Mouse (Mus musculus): ENCODE measurements around the gene Sh3d19. TPM values are rescaled to one million over a fixed set of nuclear protein-coding genes. Genes with fewer than 3 reads are reported as not detected.
A peak's percentile ranks its signal among the peaks of the same experiment; 100 is the strongest.

Sh3d19 gene
- polyA plus RNA-seq, 1 experiment from 2014 or later, result 29.0 TPM

- no peak for TF ChIP-seq CTCF (IDR thresholded peaks at IDR 0.05; ENCODE audit: low read depth)
- Histone ChIP-seq H3K36me3 (ENCODE audit: insufficient read depth, low read length) (no peaks in the 10 kb centered on the region), H3K4me3 (replicated peaks; ENCODE audit: low read depth, low read length) (no peak overlapping the region), H3K27ac (no peak overlapping the region), H3K4me1 (replicated peaks; ENCODE audit: insufficient read depth, low read length) (no peaks in the 10 kb centered on the region), H3K9ac (ENCODE audit: low read depth, low read length) (no peak overlapping the region), H3K9me3 (replicated peaks; ENCODE audit: low read length) (no peaks in the 10 kb centered on the region), H3K27me3 (ENCODE audit: insufficient read depth, low read length) (no peaks in the 10 kb centered on the region), H3K4me2 (ENCODE audit: low read length) (no peak overlapping the region)
- no peak for DNase-seq (ENCODE audit: low spot score)
- ATAC-seq (replicated peaks; ENCODE audit: low FRiP score, low read depth), result no peak
- 74% methylated on average over 5 of the region's 5 CpGs for WGBS
These were observed 41.2 kb upstream of the Sh3d19 start for GRCm38 (mm10) chr3:85929711-85930110.

GRCm38 (mm10) chr3:85930671-85931255, 40.1 kb upstream of the Sh3d19 start:
- Histone ChIP-seq H3K9me3 (replicated peaks; ENCODE audit: low read length) (no peaks in the 10 kb centered on the region), H3K9ac (ENCODE audit: low read depth, low read length) (no peak overlapping the region), H3K4me3 (replicated peaks; ENCODE audit: low read depth, low read length) (no peak overlapping the region), H3K36me3 (ENCODE audit: insufficient read depth, low read length) (no peaks in the 10 kb centered on the region), H3K27ac (no peak overlapping the region), H3K27me3 (ENCODE audit: insufficient read depth, low read length) (no peaks in the 10 kb centered on the region), H3K4me2 (ENCODE audit: low read length) (no peak overlapping the region), H3K4me1 (replicated peaks; ENCODE audit: insufficient read depth, low read length) (no peaks in the 10 kb centered on the region)
- peak; percentile 35 for DNase-seq (ENCODE audit: low spot score)
- no peak for TF ChIP-seq CTCF (IDR thresholded peaks at IDR 0.05; ENCODE audit: low read depth)
- ATAC-seq (replicated peaks; ENCODE audit: low FRiP score, low read depth), result no peak
- 41% methylated on average over 11 of the region's 11 CpGs for WGBS

- no peak overlapping the region for H3K4me2 ChIP-seq (ENCODE audit: low read length)
- H3K9ac ChIP-seq (ENCODE audit: low read depth, low read length), result no peak overlapping the region
- H3K27me3 ChIP-seq (ENCODE audit: insufficient read depth, low read length), result no peaks in the 10 kb centered on the region
- WGBS, result 72% methylated on average over 6 of the region's 6 CpGs
- no peaks in the 10 kb centered on the region for H3K4me1 ChIP-seq (replicated peaks; ENCODE audit: insufficient read depth, low read length)
- no peak for TF ChIP-seq CTCF (IDR thresholded peaks at IDR 0.05; ENCODE audit: low read depth)
- no peak for ATAC-seq (replicated peaks; ENCODE audit: low FRiP score, low read depth)
- DNase-seq (ENCODE audit: low spot score), result no peak
- no peak overlapping the region for H3K4me3 ChIP-seq (replicated peaks; ENCODE audit: low read depth, low read length)
- H3K36me3 ChIP-seq (ENCODE audit: insufficient read depth, low read length), result no peaks in the 10 kb centered on the region
- H3K27ac ChIP-seq, result no peak overlapping the region
- no peaks in the 10 kb centered on the region for H3K9me3 ChIP-seq (replicated peaks; ENCODE audit: low read length)
These were observed 39.0 kb upstream of the Sh3d19 start for GRCm38 (mm10) chr3:85931859-85932258.

GRCm38 (mm10) chr3:85933586-85933985, 37.3 kb upstream of the Sh3d19 start:
- H3K4me3 ChIP-seq (replicated peaks; ENCODE audit: low read depth, low read length), result no peak overlapping the region
- no peaks in the 10 kb centered on the region for H3K4me1 ChIP-seq (replicated peaks; ENCODE audit: insufficient read depth, low read length)
- DNase-seq (ENCODE audit: low spot score) (no peak), ATAC-seq (replicated peaks; ENCODE audit: low FRiP score, low read depth) (no peak)
- no peaks in the 10 kb centered on the region for H3K9me3 ChIP-seq (replicated peaks; ENCODE audit: low read length)
- H3K9ac ChIP-seq (ENCODE audit: low read depth, low read length), result no peak overlapping the region
- no peak overlapping the region for H3K4me2 ChIP-seq (ENCODE audit: low read length)
- TF ChIP-seq CTCF (IDR thresholded peaks at IDR 0.05; ENCODE audit: low read depth), result no peak
- no peak overlapping the region for H3K27ac ChIP-seq
- no peaks in the 10 kb centered on the region for H3K27me3 ChIP-seq (ENCODE audit: insufficient read depth, low read length)
- H3K36me3 ChIP-seq (ENCODE audit: insufficient read depth, low read length), result no peaks in the 10 kb centered on the region
- 93% methylated on average over 5 of the region's 5 CpGs for WGBS

GRCm38 (mm10) chr3:85950914-85951313, 20.0 kb upstream of the Sh3d19 start:
- Histone ChIP-seq H3K9me3 (replicated peaks; ENCODE audit: low read length) (no peaks in the 10 kb centered on the region), H3K27me3 (ENCODE audit: insufficient read depth, low read length) (no peaks in the 10 kb centered on the region), H3K9ac (ENCODE audit: low read depth, low read length) (no peak overlapping the region), H3K4me3 (replicated peaks; ENCODE audit: low read depth, low read length) (no peak overlapping the region), H3K36me3 (ENCODE audit: insufficient read depth, low read length) (no peaks in the 10 kb centered on the region), H3K4me1 (replicated peaks; ENCODE audit: insufficient read depth, low read length) (no peaks in the 10 kb centered on the region), H3K4me2 (ENCODE audit: low read length) (no peak overlapping the region), H3K27ac (no peak overlapping the region)
- no peak for DNase-seq (ENCODE audit: low spot score)
- 87% methylated on average over 4 of the region's 4 CpGs for WGBS
- TF ChIP-seq CTCF (IDR thresholded peaks at IDR 0.05; ENCODE audit: low read depth), result no peak
- no peak for ATAC-seq (replicated peaks; ENCODE audit: low FRiP score, low read depth)

GRCm38 (mm10) chr3:85952696-85953283, 18.1 kb upstream of the Sh3d19 start:
- Histone ChIP-seq H3K27ac (no peak overlapping the region), H3K4me1 (replicated peaks; ENCODE audit: insufficient read depth, low read length) (no peaks in the 10 kb centered on the region), H3K4me3 (replicated peaks; ENCODE audit: low read depth, low read length) (no peak overlapping the region), H3K4me2 (ENCODE audit: low read length) (no peak overlapping the region), H3K9me3 (replicated peaks; ENCODE audit: low read length) (no peaks in the 10 kb centered on the region), H3K27me3 (ENCODE audit: insufficient read depth, low read length) (no peaks in the 10 kb centered on the region), H3K9ac (ENCODE audit: low read depth, low read length) (no peak overlapping the region), H3K36me3 (ENCODE audit: insufficient read depth, low read length) (no peaks in the 10 kb centered on the region)
- ATAC-seq (replicated peaks; ENCODE audit: low FRiP score, low read depth) (no peak), DNase-seq (ENCODE audit: low spot score) (no peak)
- no peak for TF ChIP-seq CTCF (IDR thresholded peaks at IDR 0.05; ENCODE audit: low read depth)
- 70% methylated on average over 10 of the region's 10 CpGs for WGBS

- H3K4me2 ChIP-seq (ENCODE audit: low read length), result no peak overlapping the region
- H3K27ac ChIP-seq, result no peak overlapping the region
- no peaks in the 10 kb centered on the region for H3K36me3 ChIP-seq (ENCODE audit: insufficient read depth, low read length)
- H3K4me1 ChIP-seq (replicated peaks; ENCODE audit: insufficient read depth, low read length), result no peaks in the 10 kb centered on the region
- H3K4me3 ChIP-seq (replicated peaks; ENCODE audit: low read depth, low read length), result no peak overlapping the region
- 92% methylated on average over 9 of the region's 9 CpGs for WGBS
- DNase-seq (ENCODE audit: low spot score) (no peak), ATAC-seq (replicated peaks; ENCODE audit: low FRiP score, low read depth) (no peak)
- H3K9ac ChIP-seq (ENCODE audit: low read depth, low read length), result no peak overlapping the region
- no peaks in the 10 kb centered on the region for H3K27me3 ChIP-seq (ENCODE audit: insufficient read depth, low read length)
- no peaks in the 10 kb centered on the region for H3K9me3 ChIP-seq (replicated peaks; ENCODE audit: low read length)
- TF ChIP-seq CTCF (IDR thresholded peaks at IDR 0.05; ENCODE audit: low read depth), result no peak
These were observed 15.6 kb upstream of the Sh3d19 start for GRCm38 (mm10) chr3:85955269-85955668.

Measured in kidney, postnatal 0 days (tissue).